Mouse (Mus musculus): Measurements from ENCODE around the gene Vasp. TPM values are rescaled to one million over a fixed set of nuclear protein-coding genes. Genes with fewer than 3 reads are reported as not detected.

Gene Vasp
- polyA plus RNA-seq, 1 experiment from 2014 or later: 85.2 TPM

DNA sequence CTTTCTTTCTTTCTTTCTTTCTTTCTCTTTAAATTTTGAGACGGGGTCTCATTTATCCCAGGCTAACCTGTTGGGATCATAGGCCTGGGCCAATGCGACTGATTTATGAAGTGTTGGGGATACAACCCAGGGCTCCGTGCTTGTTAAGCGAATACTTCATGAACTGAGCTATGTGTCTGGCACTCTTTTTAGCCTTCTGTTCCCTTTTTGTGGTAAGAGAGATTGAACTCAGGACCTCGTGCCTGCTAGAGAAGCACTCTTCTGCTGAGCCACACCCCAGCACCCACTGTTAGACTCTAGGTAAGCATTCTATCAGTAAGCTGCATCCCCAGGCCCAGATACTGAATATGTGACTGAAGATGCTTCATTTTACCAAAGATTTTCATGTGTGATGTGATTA is 54.1 kb downstream of the Vasp start:
- H3K36me3 ChIP-seq: no peaks in the 10 kb centered on the region
- H3K4me3 ChIP-seq (replicated peaks): no peak overlapping the region
- H3K27ac ChIP-seq (replicated peaks): no peak overlapping the region
- peaks cover 6% of the 10 kb centered on the region; the same call in 1 of the 2 replicates for H3K27me3 ChIP-seq
- no peak for ATAC-seq (ENCODE audit: insufficient number of reproducible peaks, low FRiP score, low TSS enrichment, low read depth)
- no peak overlapping the region for H3K4me2 ChIP-seq (replicated peaks)
- H3K9me3 ChIP-seq (replicated peaks): no peaks in the 10 kb centered on the region
- WGBS: 66% methylated on average over 5 of the region's 5 CpGs
- peaks cover 4% of the 10 kb centered on the region; the same call in 1 of the 2 replicates for H3K4me1 ChIP-seq
- no peak overlapping the region for H3K9ac ChIP-seq

DNA sequence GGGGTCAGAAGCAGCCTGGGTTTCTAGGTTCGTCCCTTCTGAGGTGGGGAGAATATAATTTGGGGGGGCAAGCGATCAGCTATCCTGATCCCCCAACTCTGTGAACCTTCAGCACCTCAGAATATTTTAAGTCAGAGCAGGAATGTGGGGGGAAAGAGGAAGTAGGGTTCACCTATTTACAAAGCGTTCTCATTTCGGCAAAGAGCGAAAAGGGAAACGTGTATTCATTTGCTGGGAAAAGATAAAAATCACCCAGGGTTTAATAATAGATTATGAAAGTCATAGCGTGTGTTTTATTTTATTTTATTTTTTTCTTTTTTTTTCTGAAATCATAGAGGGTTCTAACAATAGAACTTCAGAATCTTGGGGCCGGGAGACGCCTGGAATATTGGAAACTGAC is 56.7 kb downstream of the Vasp start:
- H3K27ac ChIP-seq (replicated peaks): no peak overlapping the region
- 55% methylated on average over 9 of the region's 9 CpGs for WGBS
- no peaks in the 10 kb centered on the region for H3K36me3 ChIP-seq
- no peak overlapping the region for H3K4me2 ChIP-seq (replicated peaks)
- H3K4me1 ChIP-seq: peaks cover 12% of the 10 kb centered on the region; the same call in 1 of the 2 replicates
- ATAC-seq (ENCODE audit: insufficient number of reproducible peaks, low FRiP score, low TSS enrichment, low read depth): no peak
- no peaks in the 10 kb centered on the region for H3K9me3 ChIP-seq (replicated peaks)
- no peak overlapping the region for H3K4me3 ChIP-seq (replicated peaks)
- no peak overlapping the region for H3K9ac ChIP-seq
- H3K27me3 ChIP-seq: peaks cover 6% of the 10 kb centered on the region; the same call in 1 of the 2 replicates

DNA sequence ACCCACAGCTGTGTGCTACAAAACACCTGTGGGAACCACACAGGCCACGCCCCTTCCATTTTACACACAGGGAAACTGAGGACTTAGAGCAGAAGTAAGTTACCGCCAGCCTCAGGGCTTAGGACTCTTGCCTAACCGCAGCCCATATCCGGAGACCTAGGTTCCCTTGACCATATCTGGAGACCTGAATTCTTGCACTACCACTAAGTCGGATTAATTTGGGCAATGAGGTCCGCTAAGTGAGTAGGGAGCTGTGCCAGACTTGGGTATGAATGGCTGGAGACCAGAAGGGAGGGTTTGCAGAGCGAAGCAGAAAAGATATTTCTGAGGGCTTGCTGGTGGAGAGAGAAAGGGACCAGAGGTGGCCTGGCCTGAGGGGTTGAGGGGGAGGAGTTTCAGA is 57.2 kb downstream of the Vasp start:
- 61% methylated on average over 7 of the region's 7 CpGs for WGBS

DNA sequence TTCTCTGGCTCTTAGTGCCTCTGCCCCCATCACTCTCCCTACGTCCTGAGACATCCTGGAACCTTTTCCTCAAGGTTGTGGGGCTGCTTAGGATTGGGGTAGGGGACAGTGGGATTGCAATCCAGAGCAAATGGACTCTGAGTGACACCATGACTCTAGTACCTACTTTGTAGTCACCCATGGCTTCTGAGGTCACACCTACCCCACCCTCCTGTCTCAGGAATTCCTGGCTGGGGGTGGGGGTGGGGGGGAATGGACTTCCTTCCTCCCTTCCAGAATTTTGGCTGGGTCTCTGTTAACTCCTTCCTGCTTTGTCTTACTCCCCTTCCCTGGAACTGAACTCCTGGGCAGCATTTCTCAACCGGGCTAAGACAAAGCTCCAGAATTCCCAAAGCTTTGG is 58.2 kb downstream of the Vasp start:
- peaks cover 12% of the 10 kb centered on the region; the same call in 1 of the 2 replicates for H3K4me1 ChIP-seq
- no peaks in the 10 kb centered on the region for H3K9me3 ChIP-seq (replicated peaks)
- ATAC-seq (ENCODE audit: insufficient number of reproducible peaks, low FRiP score, low TSS enrichment, low read depth): no peak
- no peaks in the 10 kb centered on the region for H3K36me3 ChIP-seq
- 0 out of 2 replicates have a peak overlapping the region, but pooled peaks have one; percentile 82 for H3K4me2 ChIP-seq (replicated peaks)
- no peak overlapping the region for H3K4me3 ChIP-seq (replicated peaks)
- WGBS: 53% methylated on average over 2 of the region's 2 CpGs
- H3K27me3 ChIP-seq: peaks cover 6% of the 10 kb centered on the region; the same call in 1 of the 2 replicates
- no peak overlapping the region for H3K9ac ChIP-seq
- H3K27ac ChIP-seq (replicated peaks): no peak overlapping the region

More for the DNA sequence above, 57.2 kb downstream of the Vasp start:
- no peak overlapping the region for H3K4me3 ChIP-seq (replicated peaks)
- no peaks in the 10 kb centered on the region for H3K36me3 ChIP-seq
- no peak overlapping the region for H3K9ac ChIP-seq
- H3K4me1 ChIP-seq: peaks cover 12% of the 10 kb centered on the region; the same call in 1 of the 2 replicates
- ATAC-seq (ENCODE audit: insufficient number of reproducible peaks, low FRiP score, low TSS enrichment, low read depth): no peak; the same call in 1 of the 2 replicates
- H3K27ac ChIP-seq (replicated peaks): no peak overlapping the region
- H3K4me2 ChIP-seq (replicated peaks): no peak overlapping the region
- peaks cover 6% of the 10 kb centered on the region; the same call in 1 of the 2 replicates for H3K27me3 ChIP-seq
- H3K9me3 ChIP-seq (replicated peaks): no peaks in the 10 kb centered on the region

DNA sequence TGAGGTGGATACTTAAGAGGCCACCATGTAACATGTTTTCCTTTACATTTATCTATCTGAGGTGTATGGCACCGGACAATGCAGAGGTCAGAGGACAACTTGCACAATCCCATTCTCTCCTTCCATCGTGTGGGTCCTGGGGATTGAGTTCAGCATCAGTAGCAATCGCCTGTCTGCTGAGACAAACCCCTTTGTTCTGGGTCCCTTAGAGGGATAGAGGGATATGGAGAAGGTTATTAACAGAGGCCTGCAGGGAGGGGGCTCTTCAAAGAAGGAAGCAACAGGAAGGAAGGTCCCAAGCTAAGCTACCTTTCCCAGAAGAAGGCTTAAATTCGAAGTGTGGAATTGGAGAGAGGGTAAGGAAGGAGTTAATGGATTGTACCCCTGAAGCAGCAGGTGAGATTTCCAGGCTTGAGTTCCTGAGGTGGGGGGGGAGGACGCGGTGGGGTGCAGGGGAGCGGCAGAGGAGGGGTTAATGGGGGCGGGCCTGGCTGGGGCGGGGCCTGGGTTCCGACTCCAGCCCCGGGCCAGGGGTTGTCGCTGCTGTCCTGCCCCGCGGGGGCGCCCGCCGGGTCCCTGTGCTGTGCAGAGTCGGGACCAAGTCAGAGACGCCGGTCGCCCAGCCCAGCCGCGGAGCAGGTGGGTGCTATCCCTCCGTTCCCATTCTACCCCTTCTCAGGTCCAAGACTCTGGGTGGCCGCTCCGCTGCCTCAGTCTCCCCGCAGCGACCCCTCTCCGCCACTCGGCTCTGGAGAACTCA is 59.4 kb downstream of the Vasp start, which contains the start of gene Gpr4:
Gene Gpr4 (plus strand): TSS at position 543 of the 760 bp plus-strand sequence.
- Histone ChIP-seq H3K9me3 (replicated peaks) (no peaks in the 10 kb centered on the region), H3K9ac (peak within 1 kb of the TSS; percentile 35; the same call in 1 of the 2 replicates)
- no peak for ATAC-seq (ENCODE audit: insufficient number of reproducible peaks, low FRiP score, low TSS enrichment, low read depth)

DNA sequence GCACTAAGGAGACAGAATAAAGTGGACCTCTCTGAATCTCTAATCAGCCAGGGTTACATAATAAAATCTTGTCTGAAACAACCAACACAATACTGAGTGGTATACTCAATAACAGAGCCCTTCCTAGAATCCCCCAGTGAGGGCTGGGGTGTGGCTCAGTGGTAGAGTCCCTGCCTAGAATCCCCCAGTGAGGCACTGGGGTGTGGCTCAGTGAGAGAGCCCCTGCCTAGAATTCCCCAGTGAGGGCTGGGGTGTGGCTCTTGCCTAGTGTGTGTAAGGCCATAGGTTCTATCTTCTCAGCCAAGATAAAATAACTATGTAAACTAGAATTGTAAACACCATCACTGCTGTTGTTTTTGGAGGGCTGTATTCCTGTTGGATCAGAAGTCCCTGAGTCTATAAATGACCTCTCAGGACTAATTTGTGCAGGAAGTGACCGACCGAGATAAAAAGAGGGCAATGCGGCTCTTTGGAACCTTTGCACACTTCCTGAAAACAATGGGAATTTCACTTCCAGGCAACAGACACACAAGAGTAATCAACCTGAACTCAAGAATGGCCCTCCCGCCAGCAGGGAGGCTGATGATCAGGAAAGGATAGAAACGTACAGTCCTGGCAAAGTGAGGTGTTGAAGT is 60.5 kb downstream of the Vasp start:
- ATAC-seq (ENCODE audit: insufficient number of reproducible peaks, low FRiP score, low TSS enrichment, low read depth): no peak
- WGBS: 63% methylated on average over 5 of the region's 5 CpGs
- no peak overlapping the region for H3K27ac ChIP-seq (replicated peaks)
- H3K4me1 ChIP-seq: peaks cover 12% of the 10 kb centered on the region; the same call in 1 of the 2 replicates
- H3K36me3 ChIP-seq: no peaks in the 10 kb centered on the region
- no peaks in the 10 kb centered on the region for H3K9me3 ChIP-seq (replicated peaks)
- peaks cover 6% of the 10 kb centered on the region; the same call in 1 of the 2 replicates for H3K27me3 ChIP-seq
- no peak overlapping the region for H3K4me3 ChIP-seq (replicated peaks)
- H3K9ac ChIP-seq: no peak overlapping the region
- no peak overlapping the region for H3K4me2 ChIP-seq (replicated peaks)

More for the DNA sequence above, 59.4 kb downstream of the Vasp start, which contains the start of gene Gpr4:
- Histone ChIP-seq H3K4me1 (peaks cover 12% of the 10 kb centered on the region; the same call in 1 of the 2 replicates), H3K27me3 (peaks cover 6% of the 10 kb centered on the region; the same call in 1 of the 2 replicates), H3K27ac (replicated peaks) (no peak within 1 kb of the TSS), H3K36me3 (no peaks in the 10 kb centered on the region), H3K4me3 (replicated peaks) (peak within 1 kb of the TSS; percentile 53), H3K4me2 (replicated peaks) (peak within 1 kb of the TSS; percentile 82)
- 2% methylated on average over 30 of the region's 30 CpGs for WGBS

DNA sequence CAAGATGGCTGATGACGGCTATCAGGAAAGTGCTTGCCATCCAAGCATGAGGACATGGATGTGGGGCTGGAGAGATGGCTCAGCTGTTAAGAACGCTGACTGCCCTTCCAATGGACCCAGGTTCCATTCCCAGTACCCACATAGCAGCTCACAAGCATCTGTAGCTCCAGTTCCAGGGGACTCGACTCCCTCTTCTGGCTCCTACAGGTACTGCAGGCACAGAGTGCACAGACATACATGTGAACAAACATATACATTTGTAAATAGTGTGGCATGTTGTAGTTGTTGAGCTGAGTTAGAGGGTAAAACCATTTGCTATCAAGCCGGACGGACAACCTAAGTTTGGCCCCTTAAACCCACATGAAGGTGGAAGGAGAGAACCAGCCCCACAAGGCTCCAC is 61.6 kb downstream of the Vasp start:
- WGBS: 85% methylated on average over 5 of the region's 5 CpGs
- H3K27ac ChIP-seq (replicated peaks): no peak overlapping the region
- H3K4me1 ChIP-seq: 0 out of 2 replicates have a peak, but pooled peaks cover 9% of the 10 kb centered on the region

DNA sequence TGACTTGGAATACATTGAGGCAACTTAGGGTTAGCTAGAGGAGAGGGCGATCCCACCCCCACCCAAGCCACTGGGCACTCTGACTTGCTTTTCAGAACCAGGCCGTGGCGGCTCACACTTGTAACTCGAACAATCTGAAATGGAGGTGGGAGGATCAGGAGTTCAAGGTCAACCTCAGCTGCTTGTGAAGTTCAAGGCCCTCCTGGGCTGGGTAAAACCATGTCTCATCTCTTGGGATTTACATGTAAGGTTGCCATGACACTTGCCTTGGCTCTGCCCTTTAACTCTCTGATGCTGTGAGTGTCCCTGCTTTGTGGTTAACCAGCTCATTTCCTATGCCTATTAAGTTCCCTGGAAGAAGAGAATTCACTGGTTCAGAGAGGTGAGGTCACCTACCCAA is 62.1 kb downstream of the Vasp start:
- 77% methylated on average over 4 of the region's 4 CpGs for WGBS
- no peak for ATAC-seq (ENCODE audit: insufficient number of reproducible peaks, low FRiP score, low TSS enrichment, low read depth)
- Histone ChIP-seq H3K9ac (no peak overlapping the region), H3K36me3 (0 out of 2 replicates have a peak, but pooled peaks cover 15% of the 10 kb centered on the region), H3K27ac (replicated peaks) (no peak overlapping the region), H3K4me1 (0 out of 2 replicates have a peak, but pooled peaks cover 9% of the 10 kb centered on the region), H3K9me3 (replicated peaks) (no peaks in the 10 kb centered on the region), H3K4me3 (replicated peaks) (no peak overlapping the region), H3K27me3 (peaks cover 6% of the 10 kb centered on the region; the same call in 1 of the 2 replicates), H3K4me2 (replicated peaks) (no peak overlapping the region)

More for the DNA sequence above, 61.6 kb downstream of the Vasp start:
- Histone ChIP-seq H3K36me3 (0 out of 2 replicates have a peak, but pooled peaks cover 10% of the 10 kb centered on the region), H3K27me3 (peaks cover 6% of the 10 kb centered on the region; the same call in 1 of the 2 replicates), H3K4me3 (replicated peaks) (no peak overlapping the region), H3K9me3 (replicated peaks) (no peaks in the 10 kb centered on the region), H3K9ac (no peak overlapping the region), H3K4me2 (replicated peaks) (no peak overlapping the region)
- ATAC-seq (ENCODE audit: insufficient number of reproducible peaks, low FRiP score, low TSS enrichment, low read depth): no peak

DNA sequence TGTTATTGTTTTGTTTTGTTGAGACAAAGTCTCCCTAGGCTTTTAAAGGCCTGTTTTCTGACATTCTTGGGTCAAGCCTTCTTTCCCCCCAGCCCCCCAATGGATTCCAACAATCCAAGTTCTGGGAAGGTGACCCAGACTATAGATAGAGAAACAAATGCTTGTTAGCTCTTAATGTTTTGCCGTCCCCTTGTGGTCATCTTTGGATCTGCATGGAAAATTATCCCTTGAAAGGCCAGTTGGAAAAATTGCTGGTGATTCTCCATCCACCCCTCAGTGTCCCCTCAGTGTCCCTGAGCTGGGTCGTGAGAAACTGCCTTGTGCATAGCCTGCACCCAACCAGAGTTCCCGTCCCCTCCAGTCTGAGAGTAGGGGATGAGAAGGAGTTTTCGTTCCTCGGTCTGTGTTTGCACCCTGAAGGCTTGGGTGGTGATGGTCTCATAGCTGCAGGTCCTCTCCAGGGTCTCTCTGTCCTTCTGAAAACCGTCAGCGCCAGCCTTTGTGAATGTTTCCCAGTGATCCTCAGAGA is 62.6 kb downstream of the Vasp start:
- no peaks in the 10 kb centered on the region for H3K9me3 ChIP-seq (replicated peaks)
- no peak overlapping the region for H3K4me3 ChIP-seq (replicated peaks)
- no peak overlapping the region for H3K9ac ChIP-seq
- no peak for ATAC-seq (ENCODE audit: insufficient number of reproducible peaks, low FRiP score, low TSS enrichment, low read depth)
- H3K27me3 ChIP-seq: peaks cover 6% of the 10 kb centered on the region; the same call in 1 of the 2 replicates
- 54% methylated on average over 7 of the region's 7 CpGs for WGBS
- peaks cover 20% of the 10 kb centered on the region for H3K36me3 ChIP-seq
- H3K4me2 ChIP-seq (replicated peaks): no peak overlapping the region
- no peak overlapping the region for H3K27ac ChIP-seq (replicated peaks)
- H3K4me1 ChIP-seq: 0 out of 2 replicates have a peak, but pooled peaks cover 9% of the 10 kb centered on the region

DNA sequence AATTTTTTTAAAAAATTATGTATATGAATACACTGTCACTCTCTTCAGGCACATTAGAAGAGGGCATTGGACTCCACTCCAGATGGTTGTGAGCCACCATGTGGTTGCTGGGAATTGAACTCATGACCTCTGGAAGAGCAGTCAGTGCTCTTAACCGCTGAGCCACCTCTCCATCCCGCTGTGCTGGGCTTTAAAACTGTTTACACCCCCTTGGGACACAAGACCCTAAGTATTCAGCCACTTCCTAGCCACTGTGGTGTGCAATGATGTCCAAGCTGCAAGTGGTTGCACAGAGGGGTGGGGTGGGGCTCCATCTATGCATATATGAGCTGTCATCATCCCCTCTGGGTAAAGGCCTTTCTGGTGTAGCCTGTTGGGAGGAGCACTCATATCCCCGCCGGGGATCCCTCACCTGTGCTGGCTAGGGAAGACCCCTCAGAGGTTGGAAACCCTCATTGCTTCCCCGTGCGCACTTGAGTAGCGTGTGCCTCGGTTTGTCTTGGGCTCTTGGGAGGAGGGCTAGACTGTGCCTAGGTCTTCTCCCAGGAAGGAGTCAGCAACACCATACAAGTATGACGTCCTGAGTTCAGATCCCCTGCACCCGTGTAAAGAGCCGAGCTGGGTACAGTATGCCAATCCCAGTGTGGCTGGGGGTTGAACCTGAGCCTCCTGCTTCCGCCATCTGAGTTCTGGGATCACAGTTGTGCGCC is 63.3 kb downstream of the Vasp start:
- Histone ChIP-seq H3K27ac (replicated peaks) (no peak overlapping the region), H3K4me2 (replicated peaks) (no peak overlapping the region), H3K27me3 (peaks cover 5% of the 10 kb centered on the region; the same call in 1 of the 2 replicates), H3K9ac (no peak overlapping the region), H3K4me3 (replicated peaks) (no peak overlapping the region), H3K4me1 (0 out of 2 replicates have a peak, but pooled peaks cover 9% of the 10 kb centered on the region), H3K9me3 (replicated peaks) (no peaks in the 10 kb centered on the region), H3K36me3 (peaks cover 24% of the 10 kb centered on the region)
- ATAC-seq (ENCODE audit: insufficient number of reproducible peaks, low FRiP score, low TSS enrichment, low read depth): no peak
- 79% methylated on average over 13 of the region's 13 CpGs for WGBS
